Mouse (Mus musculus) kidney, embryonic 16.5 days (tissue): ENCODE measurements around the gene Flywch2. TPM values are rescaled to one million over a fixed set of nuclear protein-coding genes. Genes with fewer than 3 reads are reported as not detected.

ENCODE experiments used
- ATAC-seq: fragments of 200-750 bp; cut with Nextera tagmentation; 2 replicates; pipeline ENCODE4 v1.8.0; 2017; ENCODE audit warnings: moderate TSS enrichment; ENCODE audit not compliant: low FRiP score, low TSS enrichment
- H3K27ac ChIP-seq: fragments of 300-500 bp; sonication (generic); 2 replicates; pipeline ENCODE4 v1.5.1; 2014; ENCODE audit warnings: low read length
- H3K27me3 ChIP-seq: fragments of 300-500 bp; sonication (generic); 2 replicates; pipeline ENCODE4 v1.6.1; 2014; ENCODE audit warnings: low read length, control low read depth, mixed read lengths; ENCODE audit not compliant: insufficient read depth
- H3K36me3 ChIP-seq: fragments of 300-500 bp; sonication (generic); 2 replicates; pipeline ENCODE4 v1.6.1; 2014; ENCODE audit warnings: low read length, control low read depth, mixed read lengths; ENCODE audit not compliant: insufficient read depth
- H3K4me1 ChIP-seq: fragments of 300-500 bp; sonication (generic); 2 replicates; pipeline ENCODE4 v1.6.1; 2014; ENCODE audit warnings: low read length, control low read depth, mixed read lengths; ENCODE audit not compliant: insufficient read depth
- H3K4me2 ChIP-seq: fragments of 300-500 bp; sonication (generic); replicated peaks from 2 replicates; pipeline ENCODE4 v1.6.1; 2014; ENCODE audit warnings: low read depth, low read length
- H3K4me3 ChIP-seq: fragments of 300-500 bp; sonication (generic); 2 replicates; pipeline ENCODE4 v1.5.1; 2014; ENCODE audit warnings: mild to moderate bottlenecking, low read length
- H3K9ac ChIP-seq: fragments of 300-500 bp; sonication (generic); replicated peaks from 2 replicates; pipeline ENCODE4 v1.6.1; 2014; ENCODE audit warnings: low read length
- H3K9me3 ChIP-seq: fragments of 300-500 bp; sonication (generic); 2 replicates; pipeline ENCODE4 v1.6.1; 2016; ENCODE audit warnings: low read length, control low read depth
- WGBS: fragments of 180-500 bp; shearing (Covaris S2); extraction: QIAGEN DNeasy Blood & Tissue Kit; methylation state at CpG from one replicate; pipeline ENCODE4 v1.1.7; 2014; 5-methylcytosine and 5-hydroxymethylcytosine counted together
- polyA plus RNA-seq: library from polyadenylated mRNA; unstranded; fragments of >200 nt; fragmentation: Nextera tagmentation; extraction: Ambion mirVana; gene quantifications from 2 replicates; pipeline ENCODE4 v1.2.1, GENCODE M21; 2015

Gene Flywch2
- polyA plus RNA-seq, 1 experiment from 2014 or later, result 31.7 TPM

DNA sequence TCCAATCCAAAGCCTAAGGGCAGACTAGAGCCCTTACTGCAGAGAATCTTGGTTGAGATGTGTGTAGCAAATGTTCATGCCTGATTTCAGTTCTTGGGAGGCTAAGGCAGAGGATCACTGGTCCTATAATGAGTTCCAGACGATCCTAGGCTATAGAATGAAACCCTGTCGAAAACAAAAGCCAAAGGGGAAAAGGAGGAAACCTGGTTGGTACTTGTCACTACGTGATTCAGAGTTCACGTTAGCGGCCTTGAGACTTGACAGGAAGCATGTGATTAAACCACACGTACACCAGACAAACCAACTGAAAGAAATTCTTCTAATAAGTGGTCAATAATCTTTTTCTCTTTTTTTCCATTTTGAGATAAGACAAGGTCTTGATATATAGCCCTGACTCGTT lies 11.4 kb upstream of the Flywch2 start:
- no peak for ATAC-seq
- Histone ChIP-seq H3K9ac (no peak overlapping the region; the same call in 1 of the 2 replicates), H3K27me3 (no peaks in the 10 kb centered on the region; the same call in 1 of the 2 replicates), H3K9me3 (0 out of 2 replicates have a peak, but pooled peaks cover 2% of the 10 kb centered on the region), H3K27ac (no peak overlapping the region), H3K36me3 (0 out of 2 replicates have a peak, but pooled peaks cover 6% of the 10 kb centered on the region), H3K4me2 (no peak overlapping the region), H3K4me1 (no peaks in the 10 kb centered on the region), H3K4me3 (no peak overlapping the region)
- 71% methylated on average over 7 of the region's 7 CpGs for WGBS

DNA sequence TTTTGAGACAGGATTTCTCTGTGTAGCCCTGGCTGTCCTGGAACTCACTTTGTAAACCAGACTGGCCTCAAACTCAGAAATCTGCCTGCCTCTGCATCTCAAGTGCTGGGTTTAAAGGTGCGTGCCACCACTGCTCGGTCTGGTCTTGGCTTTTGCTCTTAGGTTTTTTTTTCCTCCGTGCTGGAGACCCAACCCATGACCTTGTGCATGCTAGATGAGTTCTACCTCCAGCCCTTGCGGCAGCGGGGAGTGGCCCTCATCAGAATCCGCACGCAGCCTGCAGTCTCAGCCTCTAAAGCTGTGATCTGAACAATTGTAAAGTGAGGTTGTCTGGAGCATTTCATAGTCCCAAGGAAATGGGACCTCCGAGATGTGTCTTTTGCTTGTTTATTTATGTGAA lies 9.4 kb upstream of the Flywch2 start:
- Histone ChIP-seq H3K4me2 (no peak overlapping the region), H3K27me3 (no peaks in the 10 kb centered on the region; the same call in 1 of the 2 replicates), H3K36me3 (0 out of 2 replicates have a peak, but pooled peaks cover 6% of the 10 kb centered on the region), H3K9me3 (no peaks in the 10 kb centered on the region), H3K27ac (no peak overlapping the region), H3K4me3 (no peak overlapping the region), H3K9ac (no peak overlapping the region), H3K4me1 (peaks cover 7% of the 10 kb centered on the region; the same call in 1 of the 2 replicates)
- ATAC-seq, result no peak
- WGBS, result 92% methylated on average over 8 of the region's 8 CpGs

DNA sequence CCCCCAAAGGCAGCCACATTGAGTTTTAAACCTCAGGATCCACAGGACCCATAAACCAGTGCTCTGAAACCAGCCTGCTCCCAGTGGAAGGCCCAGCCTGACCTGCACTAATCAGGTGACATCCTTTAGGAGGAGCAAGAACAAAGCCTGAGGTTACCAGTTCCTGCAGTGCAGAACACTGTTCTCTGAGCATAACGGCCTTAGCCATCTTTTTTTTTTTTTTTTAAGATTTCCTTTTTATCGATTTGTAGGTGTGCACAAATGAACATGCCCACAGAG lies 5.1 kb upstream of the Flywch2 start:
- WGBS, result 56% methylated on average over 2 of the region's 2 CpGs
- Histone ChIP-seq H3K4me1 (peaks cover 21% of the 10 kb centered on the region), H3K9me3 (no peaks in the 10 kb centered on the region), H3K4me2 (peak overlapping the region; percentile 77), H3K27ac (peak overlapping the region; percentile 87), H3K27me3 (no peaks in the 10 kb centered on the region), H3K4me3 (peak overlapping the region; percentile 58), H3K36me3 (0 out of 2 replicates have a peak, but pooled peaks cover 2% of the 10 kb centered on the region), H3K9ac (peak overlapping the region; percentile 91)
- no peak for ATAC-seq

DNA sequence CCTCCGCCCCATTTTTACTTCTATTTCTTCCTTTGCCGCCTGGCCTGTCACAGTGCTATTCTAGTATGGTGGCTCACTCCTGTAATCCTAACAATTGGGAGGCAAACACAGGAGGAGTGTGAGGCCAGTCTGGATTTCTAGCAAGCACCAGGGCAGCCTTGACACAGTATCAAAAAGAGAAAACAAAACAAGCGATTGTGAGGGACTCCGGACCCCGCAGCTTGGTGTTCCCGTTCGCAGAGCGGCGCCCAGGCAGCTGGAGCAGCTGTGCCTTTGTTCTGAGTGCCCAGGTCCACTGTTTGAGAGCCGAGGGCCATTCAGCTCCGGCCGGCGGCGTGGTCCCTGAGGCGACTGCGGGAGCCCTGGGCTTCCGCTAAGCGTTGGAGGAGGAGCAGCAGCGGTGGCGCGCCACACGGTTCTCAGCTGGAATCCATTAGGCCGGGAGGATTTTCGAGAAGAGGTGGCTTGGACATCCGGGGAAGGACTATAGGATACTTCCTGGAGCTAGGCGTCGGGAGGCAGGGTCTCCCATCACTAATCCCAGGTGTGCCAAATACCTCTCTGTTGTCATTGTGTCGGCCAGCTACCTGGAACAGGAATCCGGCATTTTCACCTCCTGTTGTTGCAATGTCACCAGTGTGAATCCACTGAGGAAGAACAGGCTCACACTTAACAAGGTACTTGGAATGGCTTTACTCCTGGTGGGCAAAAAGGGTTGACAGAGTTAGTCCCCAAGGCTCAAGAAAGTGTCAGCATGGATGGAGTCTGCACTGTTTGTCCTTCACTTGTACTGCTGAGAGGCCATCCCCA lies 4.6 kb upstream of the Flywch2 start, which contains the start of gene Srrm2:
Srrm2 (plus strand) TSS at position 264 of the 810 bp plus-strand sequence.
- WGBS, result 2% methylated on average over 29 of the region's 29 CpGs
- Histone ChIP-seq H3K4me1 (peaks cover 21% of the 10 kb centered on the region), H3K27me3 (no peaks in the 10 kb centered on the region), H3K9me3 (no peaks in the 10 kb centered on the region), H3K9ac (peak within 1 kb of the TSS; percentile 91), H3K27ac (peak within 1 kb of the TSS; percentile 87), H3K4me3 (peak within 1 kb of the TSS; percentile 58), H3K36me3 (0 out of 2 replicates have a peak, but pooled peaks cover 2% of the 10 kb centered on the region), H3K4me2 (peak within 1 kb of the TSS; percentile 77)
- ATAC-seq, result peak; percentile 64

DNA sequence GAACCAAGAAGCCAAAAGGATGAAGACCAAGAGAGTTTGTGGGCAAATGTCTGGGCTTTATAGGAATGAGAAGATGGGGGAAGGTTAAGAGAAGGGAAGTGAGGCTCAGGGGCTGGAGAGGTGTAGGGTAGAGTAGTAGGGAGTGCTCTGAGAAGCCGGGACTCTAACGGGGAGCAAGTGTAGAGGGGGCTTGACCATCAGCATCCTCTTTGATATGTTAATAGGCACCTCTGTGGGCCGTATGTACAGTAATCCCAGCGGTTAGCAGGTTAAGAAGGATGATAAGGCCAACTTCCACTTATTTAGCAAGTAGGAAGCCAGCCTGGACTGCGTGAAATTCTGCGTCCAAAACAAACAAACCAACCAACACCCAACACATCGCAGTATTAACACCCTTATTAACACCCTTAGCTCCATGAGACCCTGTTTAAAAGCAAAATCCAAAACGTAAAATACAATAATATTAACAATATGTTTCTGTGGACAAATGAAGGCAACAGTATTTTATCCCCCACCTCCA lies 3.9 kb upstream of the Flywch2 start:
- WGBS, result 15% methylated on average over 8 of the region's 8 CpGs
- 0 out of 2 replicates have a peak, but pooled peaks cover 2% of the 10 kb centered on the region for H3K36me3 ChIP-seq
- H3K4me1 ChIP-seq, result peaks cover 21% of the 10 kb centered on the region
- H3K27ac ChIP-seq, result peak overlapping the region; percentile 87
- H3K27me3 ChIP-seq, result no peaks in the 10 kb centered on the region
- H3K4me2 ChIP-seq, result peak overlapping the region; percentile 77
- H3K4me3 ChIP-seq, result peak overlapping the region; percentile 58
- no peak for ATAC-seq
- no peaks in the 10 kb centered on the region for H3K9me3 ChIP-seq
- peak overlapping the region; percentile 91 for H3K9ac ChIP-seq

DNA sequence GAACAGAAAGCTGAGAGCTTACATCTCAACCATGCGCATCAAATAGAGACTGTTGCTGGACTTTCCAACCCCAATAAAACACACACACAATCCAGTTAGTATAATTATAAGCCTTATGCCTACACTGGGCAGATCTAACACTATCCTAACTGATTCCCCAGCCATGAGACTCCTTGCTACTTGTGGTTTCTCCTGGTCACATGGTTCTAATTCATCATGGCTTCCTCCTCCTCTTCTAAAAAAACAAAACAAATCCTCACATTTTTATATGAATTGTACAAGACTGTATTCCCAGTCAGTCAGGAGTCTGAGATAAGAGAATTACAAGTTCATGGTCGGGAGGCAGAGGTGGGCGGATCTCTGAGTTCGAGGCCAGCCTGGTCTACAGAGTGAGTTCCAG lies 3.1 kb upstream of the Flywch2 start:
- Histone ChIP-seq H3K9ac (no peak overlapping the region), H3K4me1 (peaks cover 21% of the 10 kb centered on the region), H3K4me2 (no peak overlapping the region), H3K9me3 (no peaks in the 10 kb centered on the region), H3K27me3 (no peaks in the 10 kb centered on the region), H3K36me3 (0 out of 2 replicates have a peak, but pooled peaks cover 2% of the 10 kb centered on the region), H3K27ac (no peak overlapping the region), H3K4me3 (no peak overlapping the region)
- 87% methylated on average over 4 of the region's 4 CpGs for WGBS
- ATAC-seq, result no peak

DNA sequence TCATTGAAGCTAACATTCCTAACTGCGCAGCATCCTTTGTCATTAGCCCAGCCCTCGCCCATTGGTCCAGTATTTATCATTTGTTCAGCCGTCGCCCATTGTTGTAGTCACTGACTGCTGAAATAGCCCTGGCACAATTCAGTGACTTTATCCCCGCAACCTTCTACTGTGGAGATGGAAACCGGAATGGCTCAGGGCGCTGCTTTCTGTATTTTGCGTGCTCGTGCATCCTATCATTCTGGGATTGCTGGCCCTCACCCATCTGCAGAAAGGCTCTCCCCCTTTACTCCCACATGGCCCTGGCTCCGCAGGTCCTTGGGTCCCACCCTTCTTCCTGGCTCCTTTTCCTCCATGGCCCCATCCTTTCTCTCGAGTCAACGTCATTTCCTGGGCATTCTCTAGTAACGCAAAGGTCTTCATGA lies 640 bp upstream of the Flywch2 start:
- Histone ChIP-seq H3K27me3 (no peaks in the 10 kb centered on the region), H3K4me2 (peak overlapping the region; percentile 91), H3K36me3 (no peaks in the 10 kb centered on the region), H3K9ac (peak overlapping the region; percentile 80), H3K9me3 (no peaks in the 10 kb centered on the region), H3K4me3 (peak overlapping the region; percentile 70), H3K4me1 (peaks cover 21% of the 10 kb centered on the region), H3K27ac (0 out of 2 replicates have a peak overlapping the region, but pooled peaks have one; percentile 13)
- WGBS, result 13% methylated on average over 13 of the region's 13 CpGs
- no peak for ATAC-seq

DNA sequence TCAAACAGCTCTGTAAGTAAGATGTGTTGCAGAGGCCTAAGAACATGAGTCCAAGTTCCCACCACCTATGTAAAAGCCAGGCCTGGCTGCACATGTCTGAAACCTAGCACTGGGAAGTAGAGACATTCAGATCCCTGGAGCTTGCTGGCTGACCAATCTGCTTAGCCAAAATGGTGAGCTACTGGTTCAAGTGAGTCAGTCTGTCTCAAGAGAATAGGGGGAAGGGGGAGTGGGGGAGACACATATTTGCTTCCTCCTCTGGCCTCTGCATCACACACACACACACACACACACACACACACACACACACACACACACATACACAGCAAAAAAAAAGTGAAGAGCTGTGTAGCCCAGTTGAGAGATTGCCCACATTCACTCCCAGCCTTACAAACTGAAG lies 2.5 kb downstream of the Flywch2 start:
- Histone ChIP-seq H3K9ac (no peak overlapping the region), H3K27me3 (no peaks in the 10 kb centered on the region), H3K27ac (no peak overlapping the region), H3K4me1 (peaks cover 5% of the 10 kb centered on the region; the same call in 1 of the 2 replicates), H3K9me3 (no peaks in the 10 kb centered on the region), H3K36me3 (no peaks in the 10 kb centered on the region), H3K4me2 (no peak overlapping the region), H3K4me3 (no peak overlapping the region)
- ATAC-seq, result no peak

DNA sequence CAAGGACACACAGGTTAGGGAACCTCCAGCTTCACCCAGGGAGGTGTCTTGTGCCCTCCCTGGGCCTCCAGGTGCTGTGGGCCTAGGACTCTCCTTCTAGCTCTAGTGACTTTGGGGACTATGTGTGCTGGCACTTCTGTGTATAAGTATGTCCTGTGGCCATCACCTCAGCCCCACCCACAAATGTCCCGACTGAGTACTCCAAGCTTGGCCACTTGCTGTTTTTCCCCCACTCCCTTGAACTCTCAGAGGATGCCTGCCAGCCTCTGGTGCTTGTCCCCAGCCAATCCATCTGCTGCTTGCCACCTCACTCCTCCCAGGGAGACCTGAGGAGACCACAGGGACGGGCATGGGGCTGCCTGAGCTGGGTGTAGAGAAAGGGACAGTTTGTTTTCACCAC lies 7.4 kb downstream of the Flywch2 start:
- WGBS, result 52% methylated on average over 2 of the region's 2 CpGs
- Histone ChIP-seq H3K36me3 (no peaks in the 10 kb centered on the region), H3K9ac (no peak overlapping the region), H3K27me3 (no peaks in the 10 kb centered on the region), H3K4me2 (no peak overlapping the region), H3K4me1 (peaks cover 4% of the 10 kb centered on the region; the same call in 1 of the 2 replicates), H3K27ac (no peak overlapping the region), H3K9me3 (no peaks in the 10 kb centered on the region), H3K4me3 (no peak overlapping the region)
- no peak for ATAC-seq

DNA sequence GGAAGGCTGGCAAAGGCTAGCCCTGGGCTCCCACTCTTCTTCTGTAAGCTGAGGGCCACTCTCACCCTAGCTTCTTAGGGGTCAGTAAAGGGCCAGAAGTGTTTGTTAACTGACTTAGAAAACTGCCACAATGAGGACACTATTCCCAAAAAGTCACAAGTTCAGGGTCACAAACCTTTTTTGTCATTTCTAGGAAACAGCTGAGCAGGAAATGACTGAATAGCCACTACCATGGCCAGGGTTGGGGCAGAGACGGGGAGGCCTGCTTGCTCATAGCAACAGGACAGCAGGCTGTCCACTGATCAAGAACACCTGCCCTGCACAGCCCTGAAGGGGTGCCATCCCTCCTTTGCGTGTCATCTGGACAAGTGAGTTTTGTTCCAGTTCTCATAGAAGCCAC lies 8.7 kb downstream of the Flywch2 start:
- no peak overlapping the region for H3K9ac ChIP-seq
- no peak overlapping the region for H3K27ac ChIP-seq
- H3K36me3 ChIP-seq, result no peaks in the 10 kb centered on the region
- H3K4me1 ChIP-seq, result peaks cover 4% of the 10 kb centered on the region; the same call in 1 of the 2 replicates
- WGBS, result 74% methylated on average over 2 of the region's 2 CpGs
- no peak overlapping the region for H3K4me2 ChIP-seq
- no peak overlapping the region for H3K4me3 ChIP-seq
- H3K9me3 ChIP-seq, result no peaks in the 10 kb centered on the region
- no peaks in the 10 kb centered on the region for H3K27me3 ChIP-seq
- no peak for ATAC-seq
